Mouse (Mus musculus) WW6 (cell line): ENCODE measurements around the gene Gpx4.
"Not testable (repeated sequence)": the region's sequence is repeated elsewhere in the genome, so short reads cannot be mapped to it uniquely, and the experiment has no call there.

Experiments
- DNase-seq: peaks from one replicate; pipeline ENCODE4 v3.0.0-alpha.2; 2013; ENCODE audit warnings: low read depth, low spot score

Gene Gpx4

DNA sequence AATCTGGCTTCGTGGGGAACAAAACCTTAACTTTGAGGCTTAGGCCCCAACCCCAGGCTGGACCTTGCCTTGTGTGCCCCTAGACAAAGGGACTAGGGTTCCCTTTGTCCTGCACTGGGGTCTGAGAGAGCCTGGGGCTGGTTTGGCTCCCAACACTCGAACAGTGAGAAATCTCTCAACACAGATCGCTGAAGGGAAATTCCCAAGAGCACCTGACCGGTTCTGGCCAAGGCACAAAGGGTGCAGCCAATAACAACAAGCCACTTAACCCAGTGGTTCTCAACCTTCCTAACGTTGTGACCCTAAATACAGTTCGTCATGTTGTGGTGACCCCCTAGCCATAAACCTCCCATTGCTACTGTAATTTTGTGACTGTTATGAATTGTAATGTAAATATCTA, 3.3 kb downstream of the Gpx4 start:
- no peak for DNase-seq

DNA sequence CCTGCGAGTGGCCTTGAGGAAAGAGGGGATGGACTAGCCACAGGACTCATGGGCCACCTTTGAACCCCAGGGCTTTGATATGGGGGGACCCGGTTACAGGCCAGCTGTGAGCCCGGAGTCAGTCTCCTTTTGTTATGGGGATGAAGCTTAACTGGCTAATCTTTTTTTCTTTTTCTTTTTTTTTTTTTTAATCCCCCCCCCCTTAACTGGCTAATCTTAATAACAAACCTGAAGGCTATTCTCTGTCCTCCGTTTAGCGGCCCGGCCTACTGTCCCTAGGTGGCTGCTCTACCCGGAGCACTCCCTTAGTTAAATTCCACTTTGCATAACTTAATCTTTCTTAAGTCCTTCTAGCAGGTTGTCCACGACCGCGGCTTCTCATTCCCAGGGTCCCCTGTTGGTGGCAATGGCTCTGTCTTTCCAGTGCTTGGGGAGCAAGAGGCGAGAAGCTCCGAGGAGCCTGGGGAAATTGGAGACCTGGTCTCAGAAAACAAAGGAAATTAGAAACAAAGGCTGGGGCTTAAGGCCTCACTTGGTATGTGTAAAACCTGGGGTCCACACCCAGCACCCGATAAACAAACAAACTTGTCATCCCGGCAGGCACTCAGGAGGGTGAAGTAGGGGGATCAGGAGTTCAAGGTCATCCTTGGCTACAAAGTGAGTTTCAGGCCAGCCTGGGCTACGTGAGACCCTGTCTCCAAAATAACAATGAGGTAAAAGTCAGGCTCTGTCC, 4.1 kb downstream of the Gpx4 start:
- peak; percentile 80 for DNase-seq

DNA sequence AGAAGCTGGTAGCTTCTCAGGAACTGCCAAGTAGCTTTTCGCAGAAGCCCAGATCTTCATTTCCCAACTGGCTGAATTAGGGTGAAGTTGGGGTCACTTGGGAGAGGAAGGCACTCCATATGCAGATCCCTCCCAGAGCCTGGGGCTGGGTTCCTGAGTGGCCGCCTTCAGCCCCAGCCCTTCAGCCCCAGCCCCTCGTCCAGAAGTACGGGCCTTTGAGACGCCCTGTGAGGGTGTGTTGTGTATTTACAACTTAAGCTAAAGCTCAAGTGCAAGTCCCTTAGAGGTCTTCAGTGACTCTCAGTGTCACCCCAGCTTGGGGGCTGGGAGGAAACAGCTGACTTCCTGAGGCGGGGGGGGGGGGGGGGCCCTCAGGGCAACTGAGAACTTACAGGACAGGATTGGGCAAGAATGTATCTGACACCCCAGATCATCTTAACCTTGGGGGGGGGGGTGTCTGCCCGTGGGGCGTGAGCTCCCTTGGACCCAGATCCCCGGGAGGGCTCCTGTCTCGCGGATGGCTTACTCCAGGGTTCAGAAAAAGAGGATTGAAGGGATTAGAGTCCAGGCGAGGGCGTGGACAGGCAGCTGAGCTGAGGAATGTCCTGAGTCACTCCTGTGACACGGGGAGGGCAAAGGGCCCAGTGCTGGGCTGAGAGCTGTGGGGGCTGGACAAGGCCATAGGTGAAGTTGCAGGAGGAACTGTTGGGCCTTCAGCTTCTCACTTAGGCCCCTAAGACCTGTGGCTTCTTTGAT, 4.8 kb downstream of the Gpx4 start:
- DNase-seq = peak; percentile 73

DNA sequence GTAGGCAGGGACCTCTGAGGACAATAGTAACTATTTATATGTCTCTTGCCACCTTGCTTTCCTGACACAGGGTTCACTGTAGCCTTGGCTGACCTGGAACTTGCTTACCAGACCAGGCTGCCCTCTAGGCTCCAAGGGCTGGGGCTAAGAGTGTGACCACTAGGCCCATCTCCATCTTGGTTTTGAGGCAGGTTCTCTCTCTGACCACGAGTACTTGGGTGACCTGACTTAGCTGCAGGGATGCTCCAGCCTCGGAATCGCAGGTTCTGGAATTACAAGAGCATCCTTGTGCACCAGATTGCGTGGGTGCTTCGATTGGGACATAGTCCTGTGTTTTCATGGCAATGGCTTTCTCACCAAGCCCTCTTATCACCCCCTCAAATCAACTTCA, 5.4 kb downstream of the Gpx4 start:
- no peak for DNase-seq

DNA sequence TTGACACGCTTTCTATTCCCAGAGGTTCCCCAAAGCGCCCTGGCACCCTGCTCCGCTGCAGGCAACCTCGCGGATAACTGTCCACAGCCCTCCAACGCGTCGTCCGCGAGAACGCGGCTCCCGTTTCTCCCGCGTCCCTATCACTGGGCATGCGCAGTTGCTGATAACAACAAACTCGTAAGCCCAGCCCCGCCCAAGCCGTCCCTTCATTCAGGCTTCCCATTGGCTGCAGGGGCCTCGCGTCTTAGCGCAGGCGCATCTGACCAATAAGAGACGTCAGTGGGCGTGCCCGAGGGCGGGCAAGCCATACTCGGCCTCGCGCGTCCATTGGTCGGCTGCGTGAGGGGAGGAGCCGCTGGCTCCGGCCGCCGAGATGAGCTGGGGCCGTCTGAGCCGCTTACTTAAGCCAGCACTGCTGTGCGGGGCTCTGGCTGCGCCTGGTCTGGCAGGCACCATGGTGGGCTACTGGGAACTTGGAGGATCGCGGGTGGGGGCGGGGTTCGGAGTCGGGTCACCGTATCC, 6.4 kb downstream of the Gpx4 start:
- DNase-seq = peak; percentile 97

DNA sequence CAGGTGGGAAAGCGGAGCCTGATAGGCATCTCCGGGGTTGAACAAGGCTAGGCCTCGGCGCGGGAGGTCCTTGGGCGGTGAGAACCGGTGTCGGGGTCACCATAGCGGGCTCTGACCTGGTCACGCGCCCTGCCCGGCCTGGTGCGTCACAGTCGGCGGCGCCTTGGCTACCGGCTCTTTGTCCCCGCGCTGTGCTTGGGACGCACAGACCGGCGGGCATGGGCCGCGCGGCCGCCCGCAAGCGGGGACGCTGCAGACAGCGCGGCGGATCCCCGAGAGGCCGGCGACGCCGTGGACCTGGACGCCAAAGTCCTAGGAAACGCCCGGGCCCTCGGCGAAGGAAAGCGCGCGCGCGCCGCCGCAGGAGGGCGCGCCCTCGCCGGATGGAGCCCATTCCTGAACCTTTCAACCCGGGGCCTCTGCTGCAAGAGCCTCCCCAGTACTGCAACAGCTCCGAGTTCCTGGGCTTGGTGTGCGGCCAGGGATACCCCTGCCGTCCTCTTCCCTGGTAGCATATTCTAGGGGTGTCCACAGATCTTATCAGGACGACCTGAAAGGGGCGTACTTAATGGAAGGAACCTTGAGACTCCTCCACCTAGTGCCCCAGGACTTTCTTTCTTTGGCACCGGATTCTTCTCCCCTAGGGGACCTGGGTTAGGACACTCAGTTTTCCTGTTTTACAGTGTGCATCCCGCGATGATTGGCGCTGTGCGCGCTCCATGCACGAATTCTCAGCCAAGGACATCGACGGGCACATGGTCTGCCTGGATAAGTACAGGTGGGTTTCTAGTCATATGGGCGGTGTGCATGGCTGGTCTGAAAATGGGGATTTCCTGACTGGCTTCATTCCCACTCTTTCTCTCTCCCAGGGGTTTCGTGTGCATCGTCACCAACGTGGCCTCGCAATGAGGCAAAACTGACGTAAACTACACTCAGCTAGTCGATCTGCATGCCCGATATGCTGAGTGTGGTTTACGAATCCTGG, 7.2 kb downstream of the Gpx4 start:
- no peak for DNase-seq

DNA sequence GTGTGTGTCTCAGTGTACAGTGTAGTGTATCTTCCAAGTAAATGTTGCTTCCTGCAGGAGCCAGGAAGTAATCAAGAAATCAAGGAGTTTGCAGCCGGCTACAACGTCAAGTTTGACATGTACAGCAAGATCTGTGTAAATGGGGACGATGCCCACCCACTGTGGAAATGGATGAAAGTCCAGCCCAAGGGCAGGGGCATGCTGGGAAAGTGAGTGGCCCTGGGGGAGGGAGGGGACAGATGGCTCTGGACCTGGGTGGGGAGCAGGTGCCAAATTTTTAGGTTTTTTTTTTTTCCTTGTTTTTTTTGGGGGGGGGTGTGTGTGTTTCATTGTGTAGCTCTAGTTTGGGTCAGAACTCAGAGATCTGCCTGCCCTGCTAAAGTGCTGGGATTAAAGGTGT, 7.9 kb downstream of the Gpx4 start:
- not testable (repeated sequence) for DNase-seq

DNA sequence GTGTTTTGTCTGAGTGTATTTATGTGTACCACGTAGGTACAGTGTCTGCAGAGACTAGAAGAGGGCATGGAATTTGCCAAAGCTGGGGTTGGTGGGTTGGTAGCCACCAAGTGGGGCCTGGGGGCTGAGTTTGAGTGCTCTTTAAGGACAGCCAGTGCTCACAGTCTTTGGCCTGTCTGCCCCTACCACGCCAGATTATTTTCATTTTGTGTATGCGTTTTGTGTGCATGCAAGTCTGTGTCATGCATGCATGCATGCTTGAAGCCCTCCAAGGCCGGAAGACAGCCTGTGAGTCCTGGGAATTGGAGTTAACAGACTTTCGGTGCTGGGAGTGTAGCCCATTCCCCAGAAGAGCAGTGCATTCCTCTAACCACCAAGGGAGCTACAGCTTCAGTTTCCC, 8.4 kb downstream of the Gpx4 start:
- DNase-seq = no peak

DNA sequence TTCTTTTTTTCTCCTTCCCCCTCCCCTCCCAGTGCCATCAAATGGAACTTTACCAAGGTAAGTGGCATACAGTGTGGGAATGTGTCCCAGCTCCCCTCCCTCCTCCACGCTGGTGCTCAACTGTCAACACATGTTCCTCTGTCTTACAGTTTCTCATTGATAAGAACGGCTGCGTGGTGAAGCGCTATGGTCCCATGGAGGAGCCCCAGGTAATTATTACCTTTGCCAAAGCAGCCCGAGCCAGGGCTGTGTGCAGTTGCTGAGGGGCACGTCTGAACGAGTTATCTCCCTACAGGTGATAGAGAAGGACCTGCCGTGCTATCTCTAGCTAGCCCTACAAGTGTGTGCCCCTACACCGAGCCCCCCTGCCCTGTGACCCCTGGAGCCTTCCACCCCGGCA, 8.9 kb downstream of the Gpx4 start:
- no peak for DNase-seq

DNA sequence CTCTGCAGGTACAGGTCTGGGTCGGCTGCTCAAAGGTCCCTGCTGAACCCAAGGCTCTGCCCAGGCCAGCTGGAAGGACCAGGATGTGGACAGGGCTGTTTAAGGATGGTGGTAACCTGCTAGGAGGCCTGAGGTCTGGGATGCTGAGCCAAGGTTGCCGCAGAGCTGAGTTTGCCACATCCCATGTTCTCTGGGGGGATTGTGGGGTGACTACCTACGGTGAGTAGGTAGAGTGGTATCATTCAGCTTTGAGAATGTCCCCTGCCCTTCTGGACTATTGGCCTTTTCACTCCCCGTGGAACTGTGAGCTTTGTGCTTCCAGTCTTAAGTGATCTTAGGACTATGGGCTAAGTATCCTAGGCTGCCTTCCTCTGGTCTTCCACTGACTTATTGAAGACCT, 9.5 kb downstream of the Gpx4 start:
- DNase-seq = no peak

DNA sequence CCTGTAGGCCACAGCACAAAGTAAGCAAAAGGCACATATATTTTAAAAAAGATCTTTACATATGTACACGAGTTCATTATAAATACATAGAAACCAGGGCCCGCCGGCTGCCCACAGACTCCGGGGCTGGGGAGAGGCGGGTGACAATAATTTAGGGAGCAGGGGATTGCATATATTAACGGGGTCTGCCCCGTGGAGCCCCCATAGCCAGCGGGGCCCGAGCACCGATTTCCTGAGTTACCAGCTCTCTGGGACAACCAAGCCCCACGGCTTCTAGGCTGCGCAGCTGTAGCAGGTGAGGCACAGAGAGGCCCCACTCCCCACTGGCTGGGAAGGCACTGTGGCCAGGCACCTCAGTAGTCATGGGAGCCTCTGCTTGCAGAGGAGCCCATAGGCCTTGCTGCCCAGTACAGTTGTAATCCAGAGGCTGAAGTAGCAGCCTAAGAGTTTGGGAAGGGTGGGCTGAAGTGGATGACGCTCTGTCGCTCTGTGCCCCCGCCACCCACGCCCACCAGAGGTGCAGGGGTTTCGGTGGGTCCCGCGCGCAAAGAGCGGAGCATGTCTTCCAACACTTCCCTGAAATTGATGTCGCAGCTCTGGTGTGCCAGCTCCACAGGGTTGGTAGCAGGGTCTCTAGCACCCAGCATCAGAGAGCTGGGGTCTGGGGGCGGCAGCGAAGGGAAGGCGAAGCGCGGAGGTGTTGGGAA, 10.2 kb downstream of the Gpx4 start:
- no peak for DNase-seq

DNA sequence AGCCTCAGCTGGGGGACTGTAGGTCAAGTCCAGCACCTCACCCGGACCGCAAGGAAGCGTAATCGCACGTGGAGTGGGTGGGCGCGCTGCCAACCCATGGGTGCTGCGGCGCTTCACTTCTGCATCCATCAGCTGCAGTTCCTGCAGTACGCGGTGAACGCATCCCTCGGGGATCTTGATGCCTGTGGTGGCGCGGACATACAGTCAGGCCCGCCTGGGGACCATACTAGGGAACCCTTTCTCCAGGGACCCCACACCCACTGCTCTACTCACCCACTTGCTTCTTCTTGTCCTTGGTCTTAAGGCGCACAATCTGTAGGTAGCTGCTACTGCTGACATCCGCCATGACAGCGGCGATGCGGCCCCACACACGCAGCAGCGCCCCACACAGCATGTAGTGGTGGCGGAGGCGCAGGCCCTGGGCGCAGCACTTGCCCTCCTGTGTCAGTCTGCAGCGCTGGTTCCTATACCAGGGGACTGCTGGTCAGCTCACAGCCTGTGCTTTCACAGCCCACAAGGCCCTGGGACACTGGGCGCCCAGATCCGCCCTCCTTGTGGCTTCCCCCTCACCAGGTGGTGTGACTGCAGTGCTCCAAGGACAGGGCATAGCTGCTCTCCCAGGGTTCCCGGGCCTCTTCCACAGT, 10.8 kb downstream of the Gpx4 start:
- no peak for DNase-seq

DNA sequence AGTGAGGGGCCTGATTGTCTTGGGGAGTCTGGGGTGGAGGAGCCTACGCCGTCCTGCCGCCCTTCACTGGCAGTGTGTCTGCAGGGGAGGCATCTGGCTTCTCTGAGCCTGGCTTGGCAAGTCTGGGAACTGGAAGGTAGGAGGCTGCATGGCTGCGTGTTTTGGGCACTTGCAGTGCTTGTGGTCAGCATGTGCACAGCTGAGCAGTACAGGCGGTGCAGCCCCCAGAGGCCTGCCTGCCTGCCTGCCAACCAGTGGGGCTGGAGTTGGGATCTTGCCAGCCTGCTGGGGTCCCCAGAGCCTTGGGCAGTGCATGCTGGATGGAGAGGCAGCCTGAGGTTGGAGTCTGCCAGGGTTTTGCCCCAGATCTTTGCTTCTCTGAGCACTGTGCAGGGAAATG, 16.1 kb downstream of the Gpx4 start:
- no peak for DNase-seq

DNA sequence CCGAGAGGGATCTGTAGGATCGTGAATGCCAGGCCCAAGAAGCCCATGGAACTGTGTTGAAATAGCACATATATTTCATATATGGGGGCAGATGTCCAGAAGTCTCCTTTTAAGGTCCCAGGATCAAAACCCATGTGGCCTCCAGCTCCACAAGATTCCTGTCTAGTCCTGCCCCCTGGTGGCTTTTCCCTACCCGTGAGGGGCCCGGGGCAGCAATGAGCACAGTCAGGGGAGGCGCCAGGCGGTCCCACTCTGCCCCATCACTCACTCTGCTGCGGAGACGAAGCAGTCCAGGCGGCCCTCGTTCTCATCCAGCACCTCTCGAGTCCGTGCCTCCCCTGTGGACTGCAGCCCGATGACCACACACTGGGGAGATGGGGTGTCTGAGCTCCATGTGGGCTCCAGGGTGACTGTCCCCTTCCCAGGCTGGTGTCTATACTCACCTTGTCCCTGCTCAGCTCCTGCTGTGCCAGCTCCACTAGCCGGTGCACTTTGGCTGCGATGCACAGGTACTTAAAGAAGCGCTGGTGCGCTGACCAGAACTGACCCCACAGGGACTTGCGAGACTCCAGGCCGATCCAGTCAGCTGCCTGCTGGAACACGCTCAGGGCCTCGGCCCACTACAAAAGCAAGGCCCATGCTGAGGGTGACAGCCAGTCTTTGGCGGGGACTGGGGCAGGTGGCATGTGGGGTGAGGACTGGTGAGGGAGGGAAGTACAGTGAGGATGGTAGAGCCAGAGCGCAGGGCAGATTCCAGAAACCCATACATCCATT, 17.1 kb downstream of the Gpx4 start:
- no peak for DNase-seq

DNA sequence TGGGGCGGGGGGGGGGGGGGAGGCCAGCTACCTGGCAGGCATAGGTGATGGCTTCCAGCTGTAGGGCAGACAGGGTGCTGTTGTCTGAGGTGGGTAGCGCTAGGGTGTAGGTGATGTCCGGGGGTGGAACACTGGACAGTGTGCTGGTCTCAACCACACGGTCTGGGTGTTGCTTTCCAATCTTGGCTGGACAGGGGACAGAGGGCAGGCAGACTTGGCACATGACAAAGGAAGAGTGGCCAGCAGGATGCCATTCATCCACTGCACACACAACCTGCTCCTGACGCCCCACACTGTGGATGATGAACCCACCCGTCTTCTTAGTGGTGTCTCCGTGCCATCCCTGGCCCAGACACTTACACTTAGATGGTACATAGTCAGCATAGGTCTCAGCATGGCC, 22.3 kb downstream of the Gpx4 start:
- DNase-seq = no peak

DNA sequence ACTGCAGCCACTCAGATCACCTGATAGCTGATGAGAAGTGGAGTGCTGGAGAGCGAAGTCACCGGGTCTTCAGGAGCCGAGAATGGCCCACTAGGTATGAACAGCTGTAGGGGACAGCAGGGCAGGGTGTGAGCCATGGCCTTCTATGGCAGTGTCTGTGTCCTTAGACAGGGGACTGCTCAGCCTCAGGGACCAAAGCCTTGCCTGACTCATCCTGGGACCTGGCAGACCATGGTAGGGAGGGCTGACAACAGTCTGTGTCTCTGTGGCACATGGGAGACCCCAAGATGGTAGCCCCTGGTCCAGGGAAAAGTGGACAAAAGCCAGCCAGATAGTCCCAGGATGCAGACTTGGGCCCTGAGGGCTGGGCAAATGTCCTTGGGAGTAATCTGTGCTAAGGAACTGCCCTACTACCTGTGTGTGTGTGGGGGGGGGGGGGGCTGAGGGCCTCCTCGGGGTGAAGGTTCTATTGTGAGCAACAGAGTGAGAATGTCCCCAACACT, 23.0 kb downstream of the Gpx4 start:
- DNase-seq = no peak

DNA sequence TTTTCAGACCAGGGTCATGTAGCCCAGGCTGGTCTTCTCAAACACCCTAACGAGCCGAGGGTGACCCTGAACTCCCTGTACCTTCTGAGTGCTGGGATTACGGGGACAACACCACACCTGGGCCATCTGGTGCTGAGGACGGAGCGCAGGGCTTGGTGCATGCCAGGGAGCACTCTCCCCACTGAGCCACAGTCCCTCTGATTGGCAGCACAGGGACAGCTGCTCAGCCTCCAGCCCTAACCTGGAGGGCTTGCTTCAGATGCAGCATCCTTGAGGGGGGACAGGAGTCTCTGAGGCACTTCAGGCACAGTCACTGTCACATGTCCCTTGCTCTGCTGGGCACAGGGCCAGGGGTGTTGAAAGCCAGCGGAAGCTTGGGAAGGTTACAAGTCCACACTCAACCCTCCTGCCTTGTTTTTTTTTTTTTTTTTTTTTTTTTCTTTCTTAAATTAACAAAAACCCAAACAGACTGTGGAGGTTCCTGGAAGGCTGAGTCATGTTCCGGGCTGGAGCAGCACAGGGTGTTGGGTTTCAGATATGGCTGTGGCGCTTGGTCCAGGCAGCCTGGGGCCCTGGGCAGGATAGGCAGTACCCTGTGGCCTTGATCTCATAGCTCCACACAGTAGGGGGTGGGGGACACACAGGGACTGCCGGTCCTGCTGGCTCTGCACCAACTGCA, 24.0 kb downstream of the Gpx4 start:
- no peak for DNase-seq

DNA sequence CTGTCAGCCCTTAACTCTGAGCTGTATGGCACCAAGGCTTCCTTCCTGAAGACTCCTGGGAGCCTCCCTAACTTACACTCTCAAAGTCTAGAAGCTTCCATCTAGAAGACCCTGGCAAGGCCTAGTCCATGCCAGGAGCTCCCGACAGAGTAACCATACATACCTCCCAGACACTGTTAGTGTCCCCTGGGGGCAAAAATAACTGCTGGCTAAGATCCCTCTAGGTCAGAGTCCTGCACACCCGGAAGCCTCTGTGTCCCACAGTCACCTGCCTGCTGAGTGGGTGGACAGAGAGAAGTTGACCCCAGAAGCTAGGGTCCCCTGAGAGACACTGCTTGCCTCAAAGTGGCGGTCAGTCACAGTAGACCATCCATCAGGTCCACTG, 24.5 kb downstream of the Gpx4 start:
- no peak for DNase-seq
